Comparison of ENCODE assay signal across 13 mouse cellular contexts in genomic region chr8:118965101-118965840, GRCm38 (mm10).
DNase-seq lines count a peak whose midpoint lies in the region.
"Had no signal": no experiment of that assay in that cellular context is flagged by ENCODE, and none has a peak within 500 bp of the region (broad histone marks: within the 10 kb centered on the region; RNA-seq: fewer than 3 reads in every experiment).

No protein-coding gene starts in this region.

- peak; percentile 16 to 24 for DNase-seq in cerebellum, adult 18-20 months
- no peak for DNase-seq in cerebellum, postnatal 4 days (ENCODE audit: low spot score in 2 of 2)
- peak; percentile 72 to 83 for DNase-seq in cerebellum, postnatal 10 days
- no peak for DNase-seq in cerebellum, adult 8-10 months
- peak; percentile 47 for DNase-seq in brain, adult 2 months (ENCODE audit: low read depth, low spot score)
- peak; percentile 49 to 75 for DNase-seq in cerebellum, postnatal 14 days
- DNase-seq in gastrocnemius, postnatal 10 days, result no peak
- no peak for DNase-seq in ovary, postnatal 10 days (ENCODE audit: low spot score)
- DNase-seq: adrenal gland, adult 8-10 months; adrenal gland, postnatal 36 days; gastrocnemius, postnatal 14 days; heart, adult 11 months; kidney, adult 2 months had no signal

Comparison
In these comparisons a context has a peak if more than half of its experiments do, and no peak if none do; other contexts are left out.
1. DNase-seq: peak in cerebellum, adult 18-20 months (2 of 2), cerebellum, postnatal 10 days (2 of 2), brain, adult 2 months (single experiment) and cerebellum, postnatal 14 days (2 of 2); none in cerebellum, postnatal 4 days (0 of 2), cerebellum, adult 8-10 months (single experiment), gastrocnemius, postnatal 10 days (single experiment) and ovary, postnatal 10 days (single experiment).